Mouse (Mus musculus) cerebellum, adult 8-10 months (tissue): ENCODE measurements at regions not wholly inside any gene's neighbourhood (a gene's known extent, or its start where the extent isn't known, plus 50 kb on each side); places are given as distances from the start of the nearest gene placed in this dataset.

Source experiments
- DNase-seq: peaks from one replicate; pipeline ENCODE4 v3.0.0; 2022

DNA sequence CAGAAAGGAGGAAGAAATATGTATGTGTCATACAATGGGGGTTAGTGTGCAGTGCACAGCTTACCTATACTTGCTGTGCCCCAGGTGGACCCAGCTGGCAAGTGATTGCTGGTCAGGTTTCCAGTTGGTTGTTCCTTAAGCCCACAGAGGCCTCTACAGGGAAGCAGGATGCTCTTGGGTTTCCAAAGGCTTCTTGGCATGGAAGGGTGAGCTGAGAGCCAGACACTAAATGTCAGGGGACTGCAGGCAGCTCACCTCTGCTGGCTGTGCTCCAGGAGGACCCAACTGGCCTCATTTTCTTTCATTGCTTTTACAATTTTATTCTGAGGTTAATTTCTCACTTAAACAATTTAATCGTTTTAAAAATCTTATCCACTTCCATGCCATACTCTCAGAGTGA, 108.1 kb downstream of the Gm10184 start:
- peak; percentile 74 for DNase-seq

DNA sequence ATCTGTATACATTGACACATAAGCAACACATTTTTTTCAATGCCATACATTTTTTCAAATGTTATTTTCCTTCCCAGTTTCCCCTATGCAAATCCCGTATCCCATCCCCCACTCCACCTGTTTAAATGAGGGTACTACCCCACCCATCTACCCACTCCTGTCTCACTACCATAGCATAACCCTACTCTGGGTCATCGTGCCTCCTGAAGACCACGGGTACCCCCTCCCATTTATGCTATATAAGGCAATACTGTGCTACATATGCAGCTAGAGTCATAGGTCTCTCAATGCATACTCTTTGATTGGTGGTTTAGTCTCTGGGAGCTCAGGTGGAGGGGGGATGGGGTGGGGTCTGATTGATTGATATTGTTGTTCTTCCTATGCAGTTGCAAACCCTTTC, 132.7 kb downstream of the Gm10184 start:
- DNase-seq: no peak

DNA sequence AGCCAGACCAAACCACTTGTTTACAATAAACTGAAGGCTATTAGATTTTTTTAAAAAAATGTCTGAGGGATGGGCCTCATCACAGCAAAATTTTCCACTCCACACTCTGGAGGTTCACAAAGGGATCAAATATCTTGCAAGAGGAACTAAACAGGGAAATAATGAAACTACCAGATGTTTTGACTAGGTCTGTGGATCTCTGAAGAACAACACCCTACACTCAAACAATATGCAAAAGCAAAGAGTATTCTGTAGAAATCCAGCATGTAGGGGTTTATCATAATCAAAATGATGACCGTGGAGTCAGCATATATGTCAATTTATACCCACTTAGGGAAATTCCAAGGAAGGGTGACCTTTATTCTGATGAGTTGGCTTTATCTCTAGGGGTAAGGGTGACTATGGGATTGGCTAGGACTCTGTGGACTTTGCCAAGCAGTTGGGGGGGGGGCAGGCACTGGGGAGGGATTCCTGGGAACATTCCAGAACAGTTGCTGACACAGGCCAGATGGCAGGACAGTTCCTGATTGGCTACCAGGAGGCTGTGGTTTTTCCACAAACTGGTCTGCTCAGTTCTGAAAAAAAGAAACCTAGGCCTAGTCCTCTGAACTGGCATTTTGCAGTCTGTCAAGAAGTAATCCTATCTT, 143.9 kb downstream of the Gm10184 start:
- DNase-seq: no peak

DNA sequence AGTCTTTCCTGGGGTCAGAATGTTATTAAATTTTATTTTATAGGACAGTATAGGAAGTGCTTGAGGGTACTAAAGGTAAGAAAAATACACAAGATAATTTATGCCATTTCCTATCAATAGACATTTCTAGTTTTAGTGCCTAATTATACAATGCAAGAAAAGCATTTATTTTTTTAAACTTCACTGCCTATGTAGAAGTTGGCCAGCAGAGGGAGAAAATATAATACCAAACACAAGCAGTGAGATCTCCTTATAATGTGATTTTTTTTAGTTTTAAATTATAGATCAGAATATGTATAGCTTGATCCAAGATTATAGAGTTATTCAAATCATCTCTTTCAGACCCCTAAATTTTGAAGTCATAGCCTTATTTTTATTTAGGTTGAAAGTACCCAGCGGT, 172.8 kb downstream of the Gm10184 start:
- DNase-seq: no peak

DNA sequence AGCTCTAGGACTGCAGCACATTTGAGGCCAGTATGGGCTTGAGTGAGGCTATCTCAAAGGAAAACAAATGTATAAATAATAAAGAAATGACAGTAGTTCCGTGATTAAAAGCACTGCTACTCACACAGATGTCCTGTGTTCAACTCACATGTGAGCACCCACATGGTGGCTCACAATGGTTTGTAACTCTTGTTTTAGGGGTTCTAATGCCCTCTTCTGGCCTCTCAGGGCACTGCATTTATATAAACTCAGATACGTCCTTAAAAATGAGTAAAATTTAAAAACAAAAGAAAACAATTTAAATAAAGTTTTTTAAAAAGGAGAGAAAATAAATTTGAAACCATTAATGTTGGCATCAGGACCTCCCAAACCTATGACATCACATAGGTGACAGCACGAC, 184.7 kb downstream of the Gm10184 start:
- DNase-seq: no peak

DNA sequence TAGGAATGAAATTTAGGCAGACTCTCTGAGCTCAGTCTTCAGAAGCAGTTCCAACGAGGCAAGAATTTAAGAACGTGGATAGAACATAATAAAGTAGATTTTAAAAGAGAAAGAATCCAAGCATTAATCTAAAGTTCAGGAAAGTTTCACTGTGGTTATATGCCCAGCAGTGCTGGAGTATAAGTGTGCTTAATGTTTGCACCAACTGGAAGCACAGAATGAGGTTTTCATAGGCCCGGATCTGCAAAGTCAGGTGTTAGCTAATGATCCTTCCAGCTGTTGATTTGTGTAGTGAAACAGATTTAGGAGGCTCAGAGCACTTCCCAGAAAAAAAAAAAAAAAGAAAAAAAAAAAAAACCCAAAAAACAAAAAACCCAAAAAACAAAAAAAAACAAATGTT, 228.5 kb downstream of the Gm10184 start:
- DNase-seq: no peak

DNA sequence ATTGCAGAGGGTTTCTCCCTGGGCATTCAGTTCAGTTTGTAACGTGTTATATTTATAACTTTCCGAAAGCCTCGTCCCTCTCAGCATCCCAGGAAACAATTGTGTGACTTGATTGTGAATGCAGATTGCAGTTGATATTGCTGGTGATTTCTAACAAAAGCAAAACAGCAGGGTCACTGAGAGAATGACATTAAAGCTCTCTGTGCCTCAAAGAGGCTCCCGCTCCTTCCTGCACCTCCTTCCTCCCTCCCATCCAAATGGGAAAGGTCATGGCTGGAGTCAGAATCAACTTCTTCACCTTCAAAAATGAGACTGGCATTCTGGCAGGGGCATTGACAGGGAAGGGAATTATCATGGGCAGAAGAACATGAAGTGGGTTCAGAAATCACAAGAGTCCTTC, 251.9 kb downstream of the Gm10184 start:
- no peak for DNase-seq

DNA sequence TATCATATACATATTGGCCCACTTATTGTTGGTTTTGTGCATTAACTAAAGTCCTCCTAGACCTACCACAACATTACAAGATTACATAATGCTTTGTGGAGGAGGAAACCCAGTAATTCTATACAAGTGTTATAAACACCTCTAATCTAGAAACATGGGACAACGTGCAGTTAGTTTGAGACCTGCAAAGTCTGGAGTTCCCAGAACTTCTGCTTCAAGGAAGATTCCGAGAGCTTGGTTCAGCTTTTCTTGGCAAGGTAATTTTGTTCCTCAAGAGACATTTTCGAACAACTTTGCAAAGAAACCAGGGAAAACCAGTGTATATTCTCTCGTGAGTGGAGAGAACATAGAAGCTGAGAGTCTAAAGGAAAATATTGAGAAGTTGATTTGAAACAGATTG, 254.0 kb downstream of the Gm10184 start:
- DNase-seq: no peak

DNA sequence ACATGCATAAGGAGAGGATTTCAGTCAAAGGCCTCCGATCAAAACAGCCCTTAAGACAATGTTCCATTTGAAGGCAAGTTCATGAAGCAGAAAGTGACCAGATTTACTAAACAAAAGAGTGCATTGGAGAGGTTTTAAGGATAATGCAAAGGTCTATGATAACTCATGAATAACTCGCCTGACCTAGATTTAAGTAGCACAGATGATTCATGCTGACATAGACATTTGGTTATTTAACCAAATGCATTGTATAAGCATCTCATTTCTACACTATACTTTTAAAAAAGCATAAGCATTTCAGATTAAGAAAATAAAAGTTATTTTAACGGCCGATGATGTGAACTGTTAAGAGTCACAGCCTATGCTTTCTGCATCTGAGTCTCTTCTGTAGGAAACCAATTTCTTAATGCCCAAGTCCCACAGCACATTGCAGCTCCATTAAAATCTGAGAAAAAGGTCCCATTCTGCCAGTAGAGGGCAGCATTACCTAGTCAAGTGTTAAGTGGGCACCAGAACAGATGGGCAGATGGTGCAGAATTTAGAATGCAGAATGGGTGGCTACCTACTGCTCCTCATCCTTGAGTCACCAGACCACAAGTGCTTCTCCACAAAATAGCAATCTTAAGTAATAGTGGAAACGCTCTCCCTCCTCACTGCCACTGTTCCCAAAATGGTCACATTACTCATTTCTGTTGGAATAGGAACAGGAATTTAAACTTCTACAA, 256.0 kb downstream of the Gm10184 start:
- DNase-seq: peak; percentile 88

DNA sequence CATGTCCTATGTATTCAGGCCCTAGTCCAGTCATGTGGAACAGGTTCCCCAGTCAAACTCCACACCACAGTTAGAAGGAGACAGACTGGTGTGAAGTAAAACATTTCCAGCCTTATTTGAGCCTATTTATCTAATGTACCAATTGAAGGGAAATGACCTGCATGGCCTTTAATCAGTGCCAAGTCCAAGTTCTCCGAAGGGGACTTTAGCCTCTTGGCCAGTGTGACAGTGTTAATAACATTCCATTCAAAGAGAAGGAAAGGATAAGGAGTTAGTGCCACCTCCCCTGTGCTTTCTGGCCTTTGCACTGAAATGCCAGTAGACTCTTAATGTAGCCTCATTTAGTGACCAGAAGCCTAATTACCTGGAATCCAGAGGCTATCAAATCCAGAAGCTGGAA, 264.2 kb downstream of the Gm10184 start:
- DNase-seq: no peak
